Mouse (Mus musculus) ES-Bruce4 (cell line): ENCODE measurements around the gene Letm1.

ENCODE experiments used
- CTCF ChIP-seq: IDR thresholded peaks from one replicate; pipeline ENCODE4 v1.8.1; 2011; ENCODE audit warnings: low read depth, low read length
- POLR2A ChIP-seq: IDR thresholded peaks from one replicate; pipeline ENCODE4 v1.8.1; 2011; ENCODE audit warnings: low read length; ENCODE audit not compliant: insufficient read depth

DNA sequence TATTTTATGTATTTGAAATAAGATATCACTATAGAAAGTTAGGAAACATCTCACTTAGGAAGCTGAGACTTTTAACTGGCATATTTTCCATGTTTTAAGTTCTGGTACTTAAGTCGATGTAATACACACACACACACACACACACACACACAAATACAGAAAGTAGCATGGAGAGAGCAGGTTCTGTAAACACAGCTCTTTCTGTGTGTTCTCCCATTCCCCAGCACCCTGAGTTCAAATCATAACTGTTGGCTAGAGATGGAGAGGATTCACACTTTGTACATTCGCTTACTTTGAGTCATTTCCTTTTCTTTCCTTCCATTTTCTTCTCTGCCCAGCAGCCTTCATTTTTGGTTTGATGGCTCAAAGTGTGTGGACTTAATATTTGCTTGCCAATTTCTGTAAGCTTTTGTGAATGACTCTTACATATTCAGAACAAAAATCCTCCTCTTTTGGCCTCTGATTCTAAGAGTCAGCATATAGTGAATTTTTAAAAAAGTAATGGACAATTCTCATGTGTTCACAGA lies 39.3 kb upstream of the Letm1 start:
- no peak for TF ChIP-seq CTCF
- no peak for TF ChIP-seq POLR2A
